Mouse (Mus musculus) hindbrain, embryonic 15.5 days (tissue): ENCODE measurements around the gene Nmrk2. TPM values are rescaled to one million over a fixed set of nuclear protein-coding genes. Genes with fewer than 3 reads are reported as not detected.
"Not testable (repeated sequence)": the region's sequence is repeated elsewhere in the genome, so short reads cannot be mapped to it uniquely, and the experiment has no call there.

Source experiments
- ATAC-seq: fragments of 200-750 bp; cut with Nextera tagmentation; 2 replicates; pipeline ENCODE4 v1.8.0; 2017; ENCODE audit warnings: low read depth, moderate number of reproducible peaks, moderate TSS enrichment; ENCODE audit not compliant: low FRiP score
- H3K27ac ChIP-seq: fragments of 300-500 bp; sonication (generic); replicated peaks from 2 replicates; pipeline ENCODE4 v1.5.1; 2015; ENCODE audit warnings: mild to moderate bottlenecking, inconsistent platforms
- H3K27me3 ChIP-seq: fragments of 300-500 bp; sonication (generic); 2 replicates; pipeline ENCODE4 v1.6.1; 2015; ENCODE audit warnings: control low read depth, inconsistent platforms
- H3K36me3 ChIP-seq: fragments of 300-500 bp; sonication (generic); 2 replicates; pipeline ENCODE4 v1.6.1; 2015; ENCODE audit warnings: control low read depth, inconsistent platforms
- H3K4me1 ChIP-seq: fragments of 300-500 bp; sonication (generic); replicated peaks from 2 replicates; pipeline ENCODE4 v1.6.1; 2015; ENCODE audit warnings: control low read depth, inconsistent platforms
- H3K4me2 ChIP-seq: fragments of 300-500 bp; sonication (generic); 2 replicates; pipeline ENCODE4 v1.6.1; 2015; ENCODE audit warnings: moderate library complexity, mild to moderate bottlenecking, inconsistent platforms
- H3K4me3 ChIP-seq: fragments of 300-500 bp; sonication (generic); 2 replicates; pipeline ENCODE4 v1.5.1; 2015; ENCODE audit warnings: mild to moderate bottlenecking, inconsistent platforms
- H3K9ac ChIP-seq: fragments of 300-500 bp; sonication (generic); 2 replicates; pipeline ENCODE4 v1.6.1; 2015; ENCODE audit warnings: inconsistent platforms
- H3K9me3 ChIP-seq: fragments of 300-500 bp; sonication (generic); 2 replicates; pipeline ENCODE4 v1.6.1; 2016; ENCODE audit warnings: control low read depth, inconsistent platforms
- WGBS: fragments of 180-500 bp; shearing (Covaris S2); methylation state at CpG from one replicate; pipeline ENCODE4 v1.1.7; 2015; 5-methylcytosine and 5-hydroxymethylcytosine counted together
- polyA plus RNA-seq: library from polyadenylated mRNA; unstranded; fragments of >200 nt; fragmentation: Nextera tagmentation; extraction: Ambion mirVana; gene quantifications from 2 replicates; pipeline ENCODE4 v1.2.1, GENCODE M21; 2015

The Nmrk2 gene
- polyA plus RNA-seq, 1 experiment from 2014 or later: not detected

GRCm38 (mm10) chr10:81192270-81192967 is 9.4 kb downstream of the Nmrk2 start:
- under 1% methylated on average over 76 of the region's 93 CpGs for WGBS
- Histone ChIP-seq H3K9ac (peak overlapping the region; percentile 80), H3K27me3 (peaks cover 24% of the 10 kb centered on the region), H3K9me3 (no peaks in the 10 kb centered on the region), H3K36me3 (peaks cover 13% of the 10 kb centered on the region; the same call in 1 of the 2 replicates), H3K4me2 (peak overlapping the region; percentile 99), H3K27ac (peak overlapping the region; percentile 99), H3K4me1 (peaks cover 30% of the 10 kb centered on the region), H3K4me3 (peak overlapping the region; percentile 66)
- peak; percentile 90 for ATAC-seq

GRCm38 (mm10) chr10:81191342-81191982 is 10.4 kb downstream of the Nmrk2 start:
- 90% methylated on average over 18 of the region's 18 CpGs for WGBS
- ATAC-seq: no peak
- Histone ChIP-seq H3K9me3 (no peaks in the 10 kb centered on the region), H3K4me1 (peaks cover 30% of the 10 kb centered on the region), H3K4me2 (peak overlapping the region; percentile 99), H3K9ac (no peak overlapping the region), H3K36me3 (peaks cover 17% of the 10 kb centered on the region), H3K27ac (peak overlapping the region; percentile 99), H3K4me3 (no peak overlapping the region), H3K27me3 (peaks cover 16% of the 10 kb centered on the region)

- ATAC-seq: no peak
- H3K9me3 ChIP-seq: no peaks in the 10 kb centered on the region
- no peak overlapping the region for H3K4me2 ChIP-seq
- H3K27ac ChIP-seq: peak overlapping the region; percentile 99; the same call in 1 of the 2 replicates
- H3K4me3 ChIP-seq: no peak overlapping the region
- H3K9ac ChIP-seq: no peak overlapping the region
- peaks cover 30% of the 10 kb centered on the region for H3K4me1 ChIP-seq
- WGBS: 70% methylated on average over 6 of the region's 6 CpGs
- peaks cover 14% of the 10 kb centered on the region for H3K27me3 ChIP-seq
- peaks cover 17% of the 10 kb centered on the region for H3K36me3 ChIP-seq
Measured at GRCm38 (mm10) chr10:81190912-81191321, 10.9 kb downstream of the Nmrk2 start.

GRCm38 (mm10) chr10:81190236-81190911 is 11.5 kb downstream of the Nmrk2 start:
- Histone ChIP-seq H3K4me2 (no peak overlapping the region), H3K9ac (no peak overlapping the region), H3K4me1 (peaks cover 30% of the 10 kb centered on the region), H3K36me3 (peaks cover 21% of the 10 kb centered on the region), H3K9me3 (no peaks in the 10 kb centered on the region), H3K27me3 (peaks cover 8% of the 10 kb centered on the region), H3K27ac (no peak overlapping the region), H3K4me3 (no peak overlapping the region)
- ATAC-seq: no peak
- WGBS: 71% methylated on average over 31 of the region's 31 CpGs

GRCm38 (mm10) chr10:81189821-81190220 is 12.0 kb downstream of the Nmrk2 start:
- no peak for ATAC-seq
- 81% methylated on average over 26 of the region's 26 CpGs for WGBS
- Histone ChIP-seq H3K27me3 (0 out of 2 replicates have a peak, but pooled peaks cover 3% of the 10 kb centered on the region), H3K4me3 (no peak overlapping the region), H3K4me1 (peaks cover 35% of the 10 kb centered on the region), H3K27ac (no peak overlapping the region), H3K9ac (no peak overlapping the region), H3K4me2 (no peak overlapping the region), H3K36me3 (peaks cover 27% of the 10 kb centered on the region), H3K9me3 (no peaks in the 10 kb centered on the region)

GRCm38 (mm10) chr10:81187161-81187560 is 14.7 kb downstream of the Nmrk2 start:
- Histone ChIP-seq H3K4me1 (peaks cover 33% of the 10 kb centered on the region), H3K4me2 (no peak overlapping the region), H3K36me3 (peaks cover 38% of the 10 kb centered on the region), H3K27me3 (no peaks in the 10 kb centered on the region), H3K4me3 (no peak overlapping the region), H3K27ac (no peak overlapping the region), H3K9ac (no peak overlapping the region), H3K9me3 (no peaks in the 10 kb centered on the region)
- WGBS: 96% methylated on average over 9 of the region's 9 CpGs
- no peak for ATAC-seq

- peaks cover 55% of the 10 kb centered on the region for H3K36me3 ChIP-seq
- no peak overlapping the region for H3K4me3 ChIP-seq
- H3K4me1 ChIP-seq: peaks cover 32% of the 10 kb centered on the region
- no peaks in the 10 kb centered on the region for H3K27me3 ChIP-seq
- no peaks in the 10 kb centered on the region for H3K9me3 ChIP-seq
- H3K4me2 ChIP-seq: no peak overlapping the region
- WGBS: 72% methylated on average over 4 of the region's 4 CpGs
- no peak for ATAC-seq
- H3K9ac ChIP-seq: no peak overlapping the region
- no peak overlapping the region for H3K27ac ChIP-seq
Measured at GRCm38 (mm10) chr10:81184765-81185164, 17.1 kb downstream of the Nmrk2 start.

GRCm38 (mm10) chr10:81183805-81184204 is 18.0 kb downstream of the Nmrk2 start, which contains the start of gene 4930442H23Rik:
TSS of gene 4930442H23Rik (minus strand) at chr10:81183849.
- H3K9ac ChIP-seq: peak within 1 kb of the TSS; percentile 63
- ATAC-seq: no peak
- 89% methylated on average over 5 of the region's 5 CpGs for WGBS
- no peaks in the 10 kb centered on the region for H3K27me3 ChIP-seq
- H3K4me2 ChIP-seq: peak within 1 kb of the TSS; percentile 66
- H3K27ac ChIP-seq: peak within 1 kb of the TSS; percentile 87
- peak within 1 kb of the TSS; percentile 52 for H3K4me3 ChIP-seq
- H3K36me3 ChIP-seq: peaks cover 63% of the 10 kb centered on the region
- H3K4me1 ChIP-seq: peaks cover 42% of the 10 kb centered on the region
- H3K9me3 ChIP-seq: no peaks in the 10 kb centered on the region

- 5% methylated on average over 53 of the region's 53 CpGs for WGBS
- Histone ChIP-seq H3K9ac (peak within 1 kb of the TSS; percentile 63), H3K4me1 (peaks cover 54% of the 10 kb centered on the region), H3K27ac (peak within 1 kb of the TSS; percentile 87), H3K4me3 (peak within 1 kb of the TSS; percentile 52), H3K36me3 (peaks cover 70% of the 10 kb centered on the region), H3K4me2 (peak within 1 kb of the TSS; percentile 66), H3K9me3 (no peaks in the 10 kb centered on the region), H3K27me3 (no peaks in the 10 kb centered on the region)
- ATAC-seq: peak; percentile 96
Measured at GRCm38 (mm10) chr10:81182336-81183333, 19.2 kb downstream of the Nmrk2 start, which contains the start of gene Dapk3. TSS of gene Dapk3 (plus strand) at chr10:81183005.

GRCm38 (mm10) chr10:81181860-81182259 is 20.0 kb downstream of the Nmrk2 start:
- peaks cover 59% of the 10 kb centered on the region for H3K4me1 ChIP-seq
- H3K4me3 ChIP-seq, H3K27ac ChIP-seq, H3K27me3 ChIP-seq, H3K9me3 ChIP-seq, H3K9ac ChIP-seq, ATAC-seq, H3K4me2 ChIP-seq: not testable (repeated sequence)
- H3K36me3 ChIP-seq: peaks cover 68% of the 10 kb centered on the region
- 82% methylated on average over 12 of the region's 12 CpGs for WGBS

GRCm38 (mm10) chr10:81180946-81181345 is 20.9 kb downstream of the Nmrk2 start:
- Histone ChIP-seq H3K4me3 (no peak overlapping the region), H3K9me3 (no peaks in the 10 kb centered on the region), H3K9ac (no peak overlapping the region), H3K27me3 (no peaks in the 10 kb centered on the region), H3K4me1 (peaks cover 63% of the 10 kb centered on the region), H3K36me3 (peaks cover 68% of the 10 kb centered on the region), H3K4me2 (no peak overlapping the region), H3K27ac (no peak overlapping the region)
- no peak for ATAC-seq
- 95% methylated on average over 13 of the region's 13 CpGs for WGBS
